Mouse (Mus musculus) right cerebral cortex, postnatal 10 days (tissue): Measurements from ENCODE around the gene Nrcam.

Source experiments
- DNase-seq, 2 experiments: peaks; one replicate each; pipeline ENCODE4 v3.0.0; 2021; ENCODE audit warnings: low spot score in 2 of 2

Gene Nrcam

DNA sequence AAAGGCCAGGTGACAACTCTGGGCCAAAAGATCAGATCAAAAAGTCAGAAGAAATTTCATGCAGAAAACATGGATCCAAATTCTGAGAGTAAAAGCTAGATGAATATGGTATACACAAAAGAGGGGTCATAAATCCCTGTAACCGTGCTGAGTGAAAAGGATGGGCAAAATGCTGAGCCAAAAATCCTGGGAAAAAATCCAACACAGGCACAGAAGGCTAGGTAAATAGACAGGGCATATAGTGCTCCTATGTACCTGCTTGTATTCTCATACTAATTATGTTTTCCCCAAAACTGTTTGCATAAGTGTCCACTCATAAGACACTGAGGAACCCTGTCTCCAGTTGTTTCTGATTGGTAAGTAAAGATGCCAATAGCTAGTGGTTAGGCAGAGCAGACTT lies 288.8 kb downstream of the Nrcam start:
- DNase-seq = no peak

DNA sequence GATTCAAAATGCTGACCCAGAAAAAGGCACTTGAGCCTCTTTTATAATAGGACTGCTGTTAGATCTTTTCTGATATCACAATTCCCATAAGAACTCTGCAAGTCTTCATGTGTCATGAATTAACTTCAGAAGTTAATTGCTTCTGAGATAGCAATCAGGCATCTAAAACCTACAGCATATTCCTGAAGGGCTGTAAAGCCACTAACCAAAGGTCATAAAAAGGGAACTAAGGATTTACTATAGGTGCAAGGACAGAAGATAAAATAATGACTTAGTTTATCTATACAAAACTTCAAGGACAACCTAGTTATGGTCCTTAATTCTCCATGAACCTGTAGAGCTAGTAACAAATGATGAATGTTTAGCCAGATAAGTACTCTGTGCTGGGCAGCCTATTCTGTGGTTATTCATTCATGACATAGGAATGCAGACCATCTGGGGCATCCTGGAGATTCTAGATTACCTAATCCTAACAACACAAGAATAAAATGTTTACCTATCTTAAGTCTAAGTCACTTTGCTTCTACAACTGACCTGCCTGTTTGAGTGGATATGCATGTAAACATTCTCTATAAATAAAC lies 310.7 kb downstream of the Nrcam start:
- DNase-seq = no peak

- no peak for DNase-seq
Measured at GRCm38 (mm10) chr12:44640579-44640978, 311.9 kb downstream of the Nrcam start.
